Comparison of ENCODE assay signal across 16 mouse cellular contexts in the genomic region with DNA sequence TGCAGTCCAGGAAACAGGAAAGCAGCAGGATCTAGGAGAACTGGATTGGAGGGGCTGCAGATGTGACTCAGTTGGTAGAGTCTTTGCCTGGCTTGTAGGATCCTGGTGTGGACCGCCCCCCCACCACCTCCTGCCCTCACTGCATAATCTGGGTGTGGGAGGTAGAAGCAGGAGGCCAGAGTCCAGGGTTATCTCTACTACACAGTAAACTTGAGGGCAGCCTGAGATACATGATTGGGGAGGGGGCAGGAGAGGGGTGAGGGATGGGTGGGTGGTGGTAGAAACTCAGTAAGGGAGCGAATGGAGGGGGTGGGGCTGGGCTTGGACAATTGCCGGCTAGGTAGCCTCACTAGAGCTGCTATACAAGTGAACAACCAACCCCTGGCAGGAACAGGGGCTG. TPM values are rescaled to one million over a fixed set of nuclear protein-coding genes. Genes with fewer than 3 reads are reported as not detected.
A peak's percentile ranks its signal among the peaks of the same experiment; 100 is the strongest.
DNase-seq lines count a peak whose midpoint lies in the region; ATAC-seq and TF ChIP-seq lines count a peak whose summit lies in the region.
"Had no signal": no experiment of that assay in that cellular context is flagged by ENCODE, and none has a peak within 500 bp of the region (broad histone marks: within the 10 kb centered on the region; RNA-seq: fewer than 3 reads in every experiment).

No protein-coding gene starts in this region.

- H3K4me1 ChIP-seq in lung, embryonic 16.5 days (replicated peaks; ENCODE audit: control insufficient read depth, insufficient read depth, low read length): peaks cover 41% of the 10 kb centered on the region
- H3K4me1 ChIP-seq in intestine, embryonic 15.5 days (replicated peaks): peaks cover 45% of the 10 kb centered on the region
- H3K4me1 ChIP-seq in liver, embryonic 14.5 days (replicated peaks; ENCODE audit: control insufficient read depth in 2 of 2, insufficient read depth in 2 of 2, low read length in 1 of 2): peaks cover 23 to 50% of the 10 kb centered on the region in 2 experiments

- ATAC-seq in lung, embryonic 16.5 days (ENCODE audit: low read depth): no peak
- peak; percentile 67 for ATAC-seq in intestine, embryonic 15.5 days
- peak; percentile 73 for ATAC-seq in liver, embryonic 14.5 days (ENCODE audit: insufficient read depth)
- no peak for ATAC-seq in cerebellum, adult (ENCODE audit: insufficient number of reproducible peaks, low FRiP score, low TSS enrichment)

- no peak for DNase-seq in lung, postnatal 25 days (ENCODE audit: low spot score)
- no peak for DNase-seq in liver, embryonic 14.5 days (ENCODE audit: low read depth in 3 of 3, low spot score in 3 of 3)
- DNase-seq in kidney, adult 18-20 months: no peak
- no peak for DNase-seq in embryo, embryonic 11 days
- DNase-seq: adrenal gland, postnatal 10 days; cerebellum, adult 9-10 months; gastrocnemius, postnatal 36 days; kidney, postnatal 14 days; layer of hippocampus, adult 9-11 months; thymus, adult 18-20 months had no signal

- 0 out of 2 replicates have a peak overlapping the region, but pooled peaks have one; percentile 3 for H3K4me2 ChIP-seq in lung, embryonic 16.5 days (ENCODE audit: low read depth, low read length)
- H3K4me2 ChIP-seq in intestine, embryonic 15.5 days (replicated peaks): peak overlapping the region; percentile 27; the same call in 1 of the 2 replicates
- peak overlapping the region; percentile 42 for H3K4me2 ChIP-seq in liver, embryonic 14.5 days (ENCODE audit: low read depth)
- H3K4me2 ChIP-seq: neural tube, embryonic 13.5 days had no signal

- peak; percentile 54 for TF ChIP-seq EP300 in liver, embryonic 14.5 days (IDR thresholded peaks at IDR 0.05; ENCODE audit: low read depth)

- H3K4me3 ChIP-seq in lung, embryonic 16.5 days (ENCODE audit: low read length): no peak overlapping the region
- no peak overlapping the region for H3K4me3 ChIP-seq in intestine, embryonic 15.5 days (replicated peaks)
- H3K4me3 ChIP-seq in liver, embryonic 14.5 days (ENCODE audit: insufficient read depth in 1 of 2, low read depth in 2 of 2, low read length in 2 of 2): no peak overlapping the region
- H3K4me3 ChIP-seq: neural tube, embryonic 13.5 days had no signal

- no peaks in the 10 kb centered on the region for H3K9me3 ChIP-seq in lung, embryonic 16.5 days (ENCODE audit: control insufficient read depth, low read length)
- H3K9me3 ChIP-seq in intestine, embryonic 15.5 days: no peaks in the 10 kb centered on the region
- no peaks in the 10 kb centered on the region for H3K9me3 ChIP-seq in liver, embryonic 14.5 days (ENCODE audit: control insufficient read depth, low read length)
- H3K9me3 ChIP-seq: neural tube, embryonic 13.5 days had no signal

- TF ChIP-seq CTCF in liver, embryonic 14.5 days (IDR thresholded peaks at IDR 0.05; ENCODE audit: low read depth): no peak

- H3K36me3 ChIP-seq in lung, embryonic 16.5 days (ENCODE audit: control insufficient read depth, insufficient read depth, low read length): no peaks in the 10 kb centered on the region
- H3K36me3 ChIP-seq in intestine, embryonic 15.5 days: no peaks in the 10 kb centered on the region
- H3K36me3 ChIP-seq in liver, embryonic 14.5 days (replicated peaks; ENCODE audit: control insufficient read depth, insufficient read depth, low read depth): no peaks in the 10 kb centered on the region
- H3K36me3 ChIP-seq: neural tube, embryonic 13.5 days had no signal

- H3K27ac ChIP-seq in lung, embryonic 16.5 days (ENCODE audit: low read length): peak overlapping the region; percentile 92
- peak overlapping the region; percentile 66 for H3K27ac ChIP-seq in intestine, embryonic 15.5 days
- H3K27ac ChIP-seq in liver, embryonic 14.5 days: no peak overlapping the region
- H3K27ac ChIP-seq: neural tube, embryonic 13.5 days had no signal

- 43% methylated on average over 3 of the region's 3 CpGs for WGBS in lung, embryonic 16.5 days
- WGBS in intestine, embryonic 15.5 days: 40% methylated on average over 3 of the region's 3 CpGs
- WGBS in liver, embryonic 14.5 days (ENCODE audit: insufficient replicate concordance): 10% methylated on average over 3 of the region's 3 CpGs

- H3K27me3 ChIP-seq in lung, embryonic 16.5 days (ENCODE audit: control insufficient read depth, insufficient read depth, low read depth, low read length): no peaks in the 10 kb centered on the region
- H3K27me3 ChIP-seq in intestine, embryonic 15.5 days (replicated peaks): no peaks in the 10 kb centered on the region
- no peaks in the 10 kb centered on the region for H3K27me3 ChIP-seq in liver, embryonic 14.5 days (ENCODE audit: control insufficient read depth, insufficient read depth, low read length)
- H3K27me3 ChIP-seq: neural tube, embryonic 13.5 days had no signal

- peak overlapping the region; percentile 39 for H3K9ac ChIP-seq in lung, embryonic 16.5 days (ENCODE audit: low read length)
- H3K9ac ChIP-seq in intestine, embryonic 15.5 days: no peak overlapping the region
- H3K9ac ChIP-seq in liver, embryonic 14.5 days (replicated peaks): peak overlapping the region; percentile 16; the same call in 1 of the 2 replicates
- H3K9ac ChIP-seq: neural tube, embryonic 13.5 days had no signal

RNA-seq across cellular contexts. Expression of gene 1700122O11Rik, which starts 38.3 kb away (rescaled TPM):
- not detected in 2 replicates for polyA plus RNA-seq in lung, embryonic 16.5 days (2015; fragmentation: Nextera tagmentation; extraction: Ambion mirVana)
- not detected in 2 replicates for polyA plus RNA-seq in intestine, embryonic 15.5 days (2015; fragmentation: Nextera tagmentation; extraction: Ambion mirVana)
- polyA plus RNA-seq in liver, embryonic 14.5 days (2012; rRNA removed): not detected in 2 replicates
- not detected in 2 replicates for polyA plus RNA-seq in liver, embryonic 14.5 days (2014; fragmentation: Nextera tagmentation; extraction: Ambion mirVana)
- polyA plus RNA-seq: frontal cortex, adult 2 months; heart, postnatal 0 days; neural tube, embryonic 13.5 days had no signal

Comparison
In these comparisons a context has a peak if more than half of its experiments do, and no peak if none do; other contexts are left out.
1. ATAC-seq: peak in intestine, embryonic 15.5 days (single experiment) and liver, embryonic 14.5 days (single experiment); none in lung, embryonic 16.5 days (single experiment) and cerebellum, adult (single experiment).
2. Peak in every context shown above with its lines, with median percentiles within 50 percentile points of each other: H3K4me2 ChIP-seq.